Mouse (Mus musculus) liver, postnatal 0 days (tissue): ENCODE measurements around the gene Pwp1. TPM values are rescaled to one million over a fixed set of nuclear protein-coding genes. Genes with fewer than 3 reads are reported as not detected.

Experiments used
- ATAC-seq: fragments of 200-750 bp; cut with Nextera tagmentation; 2 replicates; pipeline ENCODE4 v1.8.0; 2017; ENCODE audit warnings: mild to moderate bottlenecking, moderate library complexity
- DNase-seq: peaks from one replicate; pipeline ENCODE4 v3.0.0-alpha.2; 2016
- H3K27ac ChIP-seq: fragments of 300-500 bp; sonication (generic); 2 replicates; pipeline ENCODE4 v1.5.1; 2014; ENCODE audit warnings: antibody characterized with exemption, moderate library complexity, mild to moderate bottlenecking, low read depth
- H3K27me3 ChIP-seq: fragments of 300-500 bp; sonication (generic); 2 replicates; pipeline ENCODE4 v1.6.1; 2014; ENCODE audit warnings: low read length, control low read depth, mixed read lengths; ENCODE audit not compliant: insufficient read depth
- H3K36me3 ChIP-seq: fragments of 300-500 bp; sonication (generic); replicated peaks from 2 replicates; pipeline ENCODE4 v1.6.1; 2014; ENCODE audit warnings: mild to moderate bottlenecking, control low read depth, low read length, moderate library complexity, mixed read lengths; ENCODE audit not compliant: insufficient read depth
- H3K4me1 ChIP-seq: fragments of 300-500 bp; sonication (generic); 2 replicates; pipeline ENCODE4 v1.6.1; 2014; ENCODE audit warnings: antibody characterized with exemption, mild to moderate bottlenecking, control low read depth; ENCODE audit not compliant: insufficient read depth
- H3K4me2 ChIP-seq: fragments of 300-500 bp; sonication (generic); 2 replicates; pipeline ENCODE4 v1.6.1; 2014; ENCODE audit warnings: low read depth, mild to moderate bottlenecking, low read length, moderate library complexity, mixed read lengths
- H3K4me3 ChIP-seq: fragments of 300-500 bp; sonication (generic); 2 replicates; pipeline ENCODE4 v1.5.1; 2014; ENCODE audit warnings: low read depth, low read length
- H3K9ac ChIP-seq: fragments of 300-500 bp; sonication (generic); replicated peaks from 2 replicates; pipeline ENCODE4 v1.6.1; 2014; ENCODE audit warnings: mild to moderate bottlenecking, moderate library complexity
- H3K9me3 ChIP-seq: fragments of 300-500 bp; sonication (generic); 2 replicates; pipeline ENCODE4 v1.6.1; 2016; ENCODE audit warnings: mild to moderate bottlenecking, control low read depth, low read length, mixed read lengths
- CTCF ChIP-seq: sonication (generic); IDR thresholded peaks from 2 replicates; pipeline ENCODE4 v1.5.1; 2016; ENCODE audit warnings: antibody characterized with exemption, low read depth
- EP300 ChIP-seq: IDR thresholded peaks from 2 replicates; pipeline ENCODE4 v1.6.1; 2016; ENCODE audit warnings: antibody characterized with exemption, low read depth, mild to moderate bottlenecking
- WGBS: fragments of 180-500 bp; shearing (Covaris S2); extraction: QIAGEN DNeasy Blood & Tissue Kit; methylation state at CpG from one replicate; pipeline ENCODE4 v1.1.7; 2014; ENCODE audit not compliant: insufficient replicate concordance; 5-methylcytosine and 5-hydroxymethylcytosine counted together
- polyA plus RNA-seq: library from polyadenylated mRNA; unstranded; fragments of >200 nt; fragmentation: Nextera tagmentation; extraction: Ambion mirVana; gene quantifications from 2 replicates; pipeline ENCODE4 v1.2.1, GENCODE M21; 2015

Gene Pwp1
- polyA plus RNA-seq, 1 experiment from 2014 or later, result 20.1 TPM

- Histone ChIP-seq H3K4me1 (peaks cover 15% of the 10 kb centered on the region), H3K9ac (peak overlapping the region; percentile 90), H3K4me3 (peak overlapping the region; percentile 98), H3K9me3 (no peaks in the 10 kb centered on the region), H3K27me3 (no peaks in the 10 kb centered on the region), H3K36me3 (peaks cover 19% of the 10 kb centered on the region), H3K4me2 (peak overlapping the region; percentile 95), H3K27ac (peak overlapping the region; percentile 86; the same call in 1 of the 2 replicates)
- no peak for DNase-seq
- ATAC-seq, result peak; percentile 14; the same call in 1 of the 2 replicates
- 2% methylated on average over 5 of the region's 5 CpGs for WGBS
- TF ChIP-seq CTCF (no peak), EP300 (no peak)
These were observed 43.1 kb downstream of the Pwp1 start for GRCm38 (mm10) chr10:85872479-85872773.

GRCm38 (mm10) chr10:85873861-85874544 lies 44.7 kb downstream of the Pwp1 start:
- ATAC-seq (no peak), DNase-seq (no peak)
- WGBS, result 74% methylated on average over 13 of the region's 13 CpGs
- peaks cover 34% of the 10 kb centered on the region for H3K36me3 ChIP-seq
- 0 out of 2 replicates have a peak overlapping the region, but pooled peaks have one; percentile 4 for H3K4me3 ChIP-seq
- no peaks in the 10 kb centered on the region for H3K9me3 ChIP-seq
- H3K4me2 ChIP-seq, result peak overlapping the region; percentile 95; the same call in 1 of the 2 replicates
- peaks cover 15% of the 10 kb centered on the region for H3K4me1 ChIP-seq
- no peaks in the 10 kb centered on the region for H3K27me3 ChIP-seq
- H3K9ac ChIP-seq, result no peak overlapping the region
- no peak for TF ChIP-seq EP300
- no peak for TF ChIP-seq CTCF
- peak overlapping the region; percentile 51 for H3K27ac ChIP-seq

GRCm38 (mm10) chr10:85875812-85876211 lies 46.5 kb downstream of the Pwp1 start:
- 89% methylated on average over 5 of the region's 5 CpGs for WGBS
- H3K27ac ChIP-seq, result no peak overlapping the region
- no peak overlapping the region for H3K4me3 ChIP-seq
- TF ChIP-seq CTCF (no peak), EP300 (no peak)
- no peak overlapping the region for H3K9ac ChIP-seq
- no peak overlapping the region for H3K4me2 ChIP-seq
- DNase-seq, result no peak
- peaks cover 15% of the 10 kb centered on the region for H3K4me1 ChIP-seq
- H3K9me3 ChIP-seq, result no peaks in the 10 kb centered on the region
- H3K36me3 ChIP-seq, result peaks cover 50% of the 10 kb centered on the region
- ATAC-seq, result no peak
- H3K27me3 ChIP-seq, result no peaks in the 10 kb centered on the region

GRCm38 (mm10) chr10:85879886-85880486 lies 50.7 kb downstream of the Pwp1 start:
- Histone ChIP-seq H3K27me3 (no peaks in the 10 kb centered on the region), H3K9me3 (no peaks in the 10 kb centered on the region), H3K4me2 (no peak overlapping the region), H3K9ac (no peak overlapping the region), H3K27ac (no peak overlapping the region), H3K4me3 (no peak overlapping the region), H3K36me3 (peaks cover 80% of the 10 kb centered on the region), H3K4me1 (no peaks in the 10 kb centered on the region)
- 87% methylated on average over 8 of the region's 8 CpGs for WGBS
- DNase-seq (no peak), ATAC-seq (no peak)
- TF ChIP-seq CTCF, result no peak
- no peak for TF ChIP-seq EP300

GRCm38 (mm10) chr10:85916498-85917309 lies 87.4 kb downstream of the Pwp1 start, which contains the start of gene Prdm4:
Prdm4 (minus strand) TSS chr10:85917142.
- Histone ChIP-seq H3K4me2 (peak within 1 kb of the TSS; percentile 78), H3K9ac (peak within 1 kb of the TSS; percentile 85), H3K4me3 (peak within 1 kb of the TSS; percentile 77), H3K27ac (peak within 1 kb of the TSS; percentile 85), H3K9me3 (no peaks in the 10 kb centered on the region), H3K4me1 (peaks cover 13% of the 10 kb centered on the region; the same call in 1 of the 2 replicates), H3K27me3 (no peaks in the 10 kb centered on the region), H3K36me3 (peaks cover 19% of the 10 kb centered on the region)
- DNase-seq (peak; percentile 98), ATAC-seq (peak; percentile 99)
- 3% methylated on average over 88 of the region's 90 CpGs for whole genome bisulfite sequencing
- TF ChIP-seq EP300, result 0 out of 2 replicates have a peak, but pooled peaks have one; percentile 19
- peak; percentile 58 for TF ChIP-seq CTCF
